Mouse (Mus musculus) lung, postnatal 14 days (tissue): Measurements from ENCODE around the gene Slc25a27.

Experiments
- DNase-seq: peaks from one replicate; pipeline ENCODE4 v3.0.0; 2021

Gene Slc25a27

GRCm38 (mm10) chr17:43645136-43645535, 21.9 kb downstream of the Slc25a27 start:
- no peak for DNase-seq

- DNase-seq: peak; percentile 17
Measured at GRCm38 (mm10) chr17:43644375-43644774, 22.6 kb downstream of the Slc25a27 start.

- DNase-seq: no peak
Measured at GRCm38 (mm10) chr17:43643191-43643590, 23.8 kb downstream of the Slc25a27 start.

GRCm38 (mm10) chr17:43640825-43641224, 26.2 kb downstream of the Slc25a27 start:
- no peak for DNase-seq

GRCm38 (mm10) chr17:43637146-43637545, 29.9 kb downstream of the Slc25a27 start:
- no peak for DNase-seq

- DNase-seq: no peak
Measured at GRCm38 (mm10) chr17:43630427-43630760, 36.6 kb downstream of the Slc25a27 start.

GRCm38 (mm10) chr17:43629496-43630426, 37.3 kb downstream of the Slc25a27 start, which contains the start of gene Tdrd6:
Gene Tdrd6, minus strand, starts transcription at chr17:43630299.
- DNase-seq: no peak

GRCm38 (mm10) chr17:43629026-43629495, 38.0 kb downstream of the Slc25a27 start:
- DNase-seq: no peak

- no peak for DNase-seq
Measured at GRCm38 (mm10) chr17:43628246-43628645, 38.8 kb downstream of the Slc25a27 start.

- no peak for DNase-seq
Measured at GRCm38 (mm10) chr17:43622076-43622475, 44.9 kb downstream of the Slc25a27 start.

- no peak for DNase-seq
Measured at GRCm38 (mm10) chr17:43619156-43619555, 47.9 kb downstream of the Slc25a27 start.

GRCm38 (mm10) chr17:43612221-43612620, 54.8 kb downstream of the Slc25a27 start:
- DNase-seq: no peak

- peak; percentile 46 for DNase-seq
Measured at GRCm38 (mm10) chr17:43611586-43611985, 55.4 kb downstream of the Slc25a27 start.

- peak; percentile 82 for DNase-seq
Measured at GRCm38 (mm10) chr17:43606704-43607103, 60.3 kb downstream of the Slc25a27 start.

- DNase-seq: no peak
Measured at GRCm38 (mm10) chr17:43598706-43599105, 68.3 kb downstream of the Slc25a27 start.

- no peak for DNase-seq
Measured at GRCm38 (mm10) chr17:43597742-43598141, 69.3 kb downstream of the Slc25a27 start.

- no peak for DNase-seq
Measured at GRCm38 (mm10) chr17:43592296-43593291, 74.4 kb downstream of the Slc25a27 start.
